Mouse (Mus musculus) lung, postnatal 0 days (tissue): ENCODE results near the gene Bphl. TPM values are rescaled to one million over a fixed set of nuclear protein-coding genes. Genes with fewer than 3 reads are reported as not detected.

Source experiments
- ATAC-seq: fragments of 200-750 bp; cut with Nextera tagmentation; 2 replicates; pipeline ENCODE4 v1.8.0; 2017; ENCODE audit warnings: moderate library complexity
- DNase-seq: peaks from one replicate; pipeline ENCODE4 v3.0.0-alpha.2; 2016; ENCODE audit warnings: low spot score
- H3K27ac ChIP-seq: fragments of 300-500 bp; sonication (generic); 2 replicates; pipeline ENCODE4 v1.5.1; 2014; ENCODE audit warnings: antibody characterized with exemption, mild to moderate bottlenecking, low read length, mixed read lengths
- H3K27me3 ChIP-seq: fragments of 300-500 bp; sonication (generic); replicated peaks from 2 replicates; pipeline ENCODE4 v1.6.1; 2014; ENCODE audit warnings: low read length, mixed read lengths; ENCODE audit not compliant: insufficient read depth
- H3K36me3 ChIP-seq: fragments of 300-500 bp; sonication (generic); 2 replicates; pipeline ENCODE4 v1.6.1; 2014; ENCODE audit warnings: low read length, mixed read lengths; ENCODE audit not compliant: insufficient read depth
- H3K4me1 ChIP-seq: fragments of 300-500 bp; sonication (generic); 2 replicates; pipeline ENCODE4 v1.6.1; 2014; ENCODE audit warnings: antibody characterized with exemption, low read depth, low read length, mixed read lengths; ENCODE audit not compliant: insufficient read depth
- H3K4me2 ChIP-seq: fragments of 300-500 bp; sonication (generic); replicated peaks from 2 replicates; pipeline ENCODE4 v1.6.1; 2014; ENCODE audit warnings: low read depth, mild to moderate bottlenecking, low read length, moderate library complexity, mixed read lengths
- H3K4me3 ChIP-seq: fragments of 300-500 bp; sonication (generic); 2 replicates; pipeline ENCODE4 v1.5.1; 2014; ENCODE audit warnings: low read depth, low read length
- H3K9ac ChIP-seq: fragments of 300-500 bp; sonication (generic); replicated peaks from 2 replicates; pipeline ENCODE4 v1.6.1; 2014; ENCODE audit warnings: low read depth, mild to moderate bottlenecking
- H3K9me3 ChIP-seq: fragments of 300-500 bp; sonication (generic); 2 replicates; pipeline ENCODE4 v1.6.1; 2016; ENCODE audit warnings: low read length, mixed read lengths
- CTCF ChIP-seq: IDR thresholded peaks from 2 replicates; pipeline ENCODE4 v1.5.1; 2016; ENCODE audit warnings: antibody characterized with exemption, mild to moderate bottlenecking
- EP300 ChIP-seq: IDR thresholded peaks from 2 replicates; pipeline ENCODE4 v1.6.1; 2016; ENCODE audit warnings: antibody characterized with exemption, mild to moderate bottlenecking, control low read depth
- WGBS: fragments of 180-500 bp; shearing (Covaris S2); extraction: QIAGEN DNeasy Blood & Tissue Kit; methylation state at CpG from one replicate; pipeline ENCODE4 v1.1.7; 2014; 5-methylcytosine and 5-hydroxymethylcytosine counted together
- polyA plus RNA-seq: library from polyadenylated mRNA; unstranded; fragments of >200 nt; fragmentation: Nextera tagmentation; extraction: Ambion mirVana; gene quantifications from 2 replicates; pipeline ENCODE4 v1.2.1, GENCODE M21; 2015

The Bphl gene
- polyA plus RNA-seq, 1 experiment from 2014 or later = 55.3 TPM

DNA sequence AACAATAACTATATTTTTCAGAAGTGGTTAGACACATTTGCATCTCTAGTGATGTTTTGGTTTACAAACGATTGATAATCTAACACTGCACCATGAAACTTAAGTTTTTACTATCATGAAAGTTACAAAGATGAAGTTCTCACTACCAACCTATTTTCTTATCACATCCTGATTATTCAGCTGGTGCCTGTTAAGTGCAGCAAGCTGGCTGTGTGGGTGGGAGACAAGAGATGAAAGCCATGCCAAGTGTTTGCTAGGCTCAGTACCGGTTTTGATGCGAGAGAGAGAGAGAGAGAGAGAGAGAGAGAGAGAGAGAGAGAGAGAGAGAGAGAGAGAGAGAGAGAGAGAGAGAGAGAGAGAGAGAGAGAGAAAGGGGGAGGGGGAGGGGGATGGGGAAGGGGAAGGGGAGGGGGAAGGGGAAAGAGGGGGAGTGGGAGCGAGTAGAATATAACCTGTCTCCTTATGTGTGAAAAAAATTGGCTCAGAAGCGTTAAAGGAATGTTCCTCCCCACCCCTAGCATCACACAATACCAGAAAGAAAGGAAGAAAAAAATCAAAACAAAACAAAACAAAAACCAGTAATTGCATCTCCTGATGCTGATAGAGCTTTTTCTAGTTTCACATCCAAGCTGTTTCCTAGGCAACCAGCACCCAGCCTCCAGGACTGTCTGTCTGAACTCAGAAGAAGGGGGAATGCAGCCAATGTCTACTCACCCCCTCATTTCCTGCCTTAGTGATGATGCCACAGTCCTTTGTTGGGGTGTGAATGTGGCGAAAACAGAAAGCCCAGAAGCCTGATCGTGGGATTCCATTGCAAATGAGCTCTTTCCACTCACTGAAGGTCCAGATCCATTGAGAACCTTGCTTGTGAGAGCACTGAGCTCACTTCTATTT lies 58.4 kb downstream of the Bphl start:
- Histone ChIP-seq H3K4me1 (peaks cover 7% of the 10 kb centered on the region; the same call in 1 of the 2 replicates), H3K9ac (no peak overlapping the region), H3K27ac (peak overlapping the region; percentile 79), H3K27me3 (no peaks in the 10 kb centered on the region), H3K36me3 (no peaks in the 10 kb centered on the region), H3K9me3 (no peaks in the 10 kb centered on the region), H3K4me3 (no peak overlapping the region), H3K4me2 (no peak overlapping the region)
- WGBS = 21% methylated on average over 7 of the region's 7 CpGs
- no peak for TF ChIP-seq EP300
- TF ChIP-seq CTCF = no peak
- ATAC-seq = peak; percentile 85
- peak; percentile 73 for DNase-seq

DNA sequence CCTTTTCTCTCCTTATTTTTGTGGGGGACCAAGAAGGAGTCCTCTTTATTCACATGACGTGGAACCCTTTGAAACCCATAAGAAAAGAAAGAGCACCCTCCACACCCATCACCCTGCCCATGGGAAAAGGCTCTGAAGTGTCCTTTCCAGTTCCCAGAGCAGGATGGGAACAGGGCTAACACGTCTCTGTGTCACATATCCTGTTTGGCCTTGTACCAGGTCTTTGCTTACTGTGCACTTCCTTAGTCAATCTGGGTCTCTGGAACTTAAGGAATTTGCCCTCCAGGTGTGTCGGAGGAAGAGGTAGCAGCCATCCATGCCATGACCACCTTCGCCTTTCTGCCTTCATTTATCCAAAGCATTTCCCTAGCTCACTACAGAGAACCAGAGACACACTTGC lies 59.1 kb downstream of the Bphl start:
- Histone ChIP-seq H3K27ac (peak overlapping the region; percentile 79), H3K27me3 (no peaks in the 10 kb centered on the region), H3K9ac (no peak overlapping the region), H3K9me3 (no peaks in the 10 kb centered on the region), H3K4me1 (peaks cover 7% of the 10 kb centered on the region; the same call in 1 of the 2 replicates), H3K4me2 (no peak overlapping the region), H3K36me3 (no peaks in the 10 kb centered on the region), H3K4me3 (no peak overlapping the region)
- WGBS = 29% methylated on average over 4 of the region's 4 CpGs
- peak; percentile 48 for DNase-seq
- peak; percentile 94 for ATAC-seq
- no peak for TF ChIP-seq CTCF
- TF ChIP-seq EP300 = peak; percentile 69

DNA sequence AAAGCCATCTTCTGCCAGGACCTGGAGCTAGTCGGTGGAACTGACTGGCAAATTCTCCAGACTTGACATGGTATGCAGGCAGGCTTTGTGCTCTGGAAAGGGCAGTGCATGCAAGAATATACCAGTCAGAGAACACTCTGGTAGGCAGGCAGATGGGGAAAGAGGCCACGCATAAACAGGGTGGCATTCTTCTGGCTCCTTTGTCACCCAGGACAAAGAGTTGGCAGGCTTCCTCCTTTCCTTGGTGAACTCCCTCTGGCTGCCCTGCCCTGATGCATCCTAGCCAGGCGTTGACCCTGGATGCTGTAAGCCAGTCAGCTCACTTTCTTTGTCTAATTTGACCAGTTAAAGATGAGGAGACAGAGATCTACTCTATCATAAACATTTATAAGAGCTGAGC lies 59.7 kb downstream of the Bphl start:
- no peak overlapping the region for H3K9ac ChIP-seq
- WGBS = 62% methylated on average over 3 of the region's 3 CpGs
- H3K4me1 ChIP-seq = peaks cover 7% of the 10 kb centered on the region; the same call in 1 of the 2 replicates
- no peaks in the 10 kb centered on the region for H3K36me3 ChIP-seq
- no peaks in the 10 kb centered on the region for H3K27me3 ChIP-seq
- H3K27ac ChIP-seq = peak overlapping the region; percentile 79
- no peaks in the 10 kb centered on the region for H3K9me3 ChIP-seq
- peak; percentile 49 for DNase-seq
- TF ChIP-seq EP300 (no peak), CTCF (no peak)
- peak; percentile 68 for ATAC-seq
- no peak overlapping the region for H3K4me2 ChIP-seq
- no peak overlapping the region for H3K4me3 ChIP-seq

DNA sequence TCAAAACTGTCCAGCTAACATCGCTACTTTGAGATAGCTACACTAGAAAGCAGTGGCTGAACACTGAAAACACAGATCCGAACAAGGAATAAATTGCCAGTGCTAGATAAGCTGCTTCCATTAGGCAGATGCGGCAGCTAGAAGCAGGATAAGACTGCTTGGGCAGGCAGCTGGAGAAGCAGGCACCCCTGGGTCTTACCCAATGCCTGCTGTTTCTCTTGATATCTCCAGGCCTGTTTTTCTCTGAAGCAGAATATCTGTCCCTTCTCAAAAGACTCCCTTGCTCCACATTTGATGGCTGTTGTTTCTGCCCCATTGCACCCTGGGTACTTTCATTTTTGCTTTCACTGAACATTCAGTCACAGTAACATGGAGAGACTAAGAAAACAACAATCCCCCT lies 63.3 kb downstream of the Bphl start:
- H3K4me3 ChIP-seq = no peak overlapping the region
- no peaks in the 10 kb centered on the region for H3K9me3 ChIP-seq
- no peak for TF ChIP-seq CTCF
- ATAC-seq (no peak), DNase-seq (no peak)
- H3K4me2 ChIP-seq = no peak overlapping the region
- 0 out of 2 replicates have a peak, but pooled peaks cover 4% of the 10 kb centered on the region for H3K4me1 ChIP-seq
- H3K27me3 ChIP-seq = no peaks in the 10 kb centered on the region
- no peaks in the 10 kb centered on the region for H3K36me3 ChIP-seq
- 77% methylated on average over 3 of the region's 3 CpGs for WGBS
- no peak overlapping the region for H3K27ac ChIP-seq
- no peak overlapping the region for H3K9ac ChIP-seq

DNA sequence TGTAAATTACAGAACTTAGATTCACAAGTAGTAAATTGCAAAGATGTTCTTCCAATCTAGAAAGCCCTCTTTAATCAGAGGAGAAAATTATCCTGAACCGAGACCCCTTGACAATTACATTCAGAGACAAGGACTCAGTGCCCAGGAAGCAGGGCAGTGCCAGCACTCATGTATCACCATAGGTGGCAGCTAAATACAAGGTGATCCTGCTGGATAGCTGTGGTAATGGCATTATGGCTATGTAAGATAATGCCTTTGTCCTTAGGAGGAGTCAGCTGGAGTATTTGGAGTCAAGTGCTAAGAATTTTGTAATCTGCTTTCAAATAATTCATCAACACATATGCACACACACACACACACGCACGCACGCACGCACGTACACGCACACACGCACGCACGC lies 63.9 kb downstream of the Bphl start:
- H3K4me1 ChIP-seq = 0 out of 2 replicates have a peak, but pooled peaks cover 2% of the 10 kb centered on the region
- no peaks in the 10 kb centered on the region for H3K9me3 ChIP-seq
- WGBS = 94% methylated on average over 10 of the region's 10 CpGs
- TF ChIP-seq CTCF (no peak), EP300 (no peak)
- H3K27me3 ChIP-seq = no peaks in the 10 kb centered on the region
- H3K27ac ChIP-seq = no peak overlapping the region
- no peaks in the 10 kb centered on the region for H3K36me3 ChIP-seq
- H3K4me2 ChIP-seq = no peak overlapping the region
- H3K4me3 ChIP-seq = no peak overlapping the region
- no peak for ATAC-seq
- H3K9ac ChIP-seq = no peak overlapping the region
- DNase-seq = no peak

DNA sequence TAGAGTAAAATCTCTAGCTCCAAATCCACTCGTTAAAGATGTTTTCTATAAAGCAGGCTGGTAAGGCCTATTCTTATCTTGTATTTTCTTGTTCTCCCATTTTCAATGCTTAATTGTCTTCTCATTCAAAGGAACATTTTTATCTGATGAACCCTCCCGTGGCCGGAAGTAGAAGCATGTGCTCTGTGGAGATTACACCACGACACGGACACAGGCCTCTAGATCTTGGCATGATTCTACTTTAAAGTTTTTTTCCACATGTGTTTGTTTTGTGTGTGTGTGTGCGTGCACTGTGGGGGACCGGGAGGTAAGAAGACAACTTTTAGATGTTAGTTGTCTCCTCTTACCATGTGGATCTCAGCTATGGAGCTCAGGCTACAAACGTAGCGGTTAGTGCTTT lies 64.5 kb downstream of the Bphl start:
- H3K4me2 ChIP-seq = no peak overlapping the region
- 66% methylated on average over 9 of the region's 9 CpGs for WGBS
- no peaks in the 10 kb centered on the region for H3K36me3 ChIP-seq
- H3K4me3 ChIP-seq = no peak overlapping the region
- ATAC-seq (peak; percentile 57), DNase-seq (no peak)
- H3K4me1 ChIP-seq = no peaks in the 10 kb centered on the region
- no peaks in the 10 kb centered on the region for H3K9me3 ChIP-seq
- H3K27ac ChIP-seq = no peak overlapping the region
- H3K9ac ChIP-seq = no peak overlapping the region
- TF ChIP-seq CTCF (no peak), EP300 (peak; percentile 87)
- no peaks in the 10 kb centered on the region for H3K27me3 ChIP-seq
